Mouse (Mus musculus) forebrain, embryonic 14.5 days (tissue): ENCODE results near the gene Rbm6. TPM values are rescaled to one million over a fixed set of nuclear protein-coding genes. Genes with fewer than 3 reads are reported as not detected.
A peak's percentile ranks its signal among the peaks of the same experiment; 100 is the strongest.

ENCODE experiments used
- ATAC-seq: fragments of 200-750 bp; cut with Nextera tagmentation; 2 replicates; pipeline ENCODE4 v1.8.0; 2017; ENCODE audit warnings: mild to moderate bottlenecking, moderate library complexity
- DNase-seq: peaks from one replicate; pipeline ENCODE4 v3.0.0-alpha.2; 2015; ENCODE audit warnings: low spot score
- H3K27ac ChIP-seq: fragments of 300-500 bp; sonication (generic); 2 replicates; pipeline ENCODE4 v1.5.1; 2014; ENCODE audit warnings: low read depth, mild to moderate bottlenecking, control low read depth, low read length, moderate library complexity
- H3K27me3 ChIP-seq: fragments of 300-500 bp; sonication (generic); replicated peaks from 2 replicates; pipeline ENCODE4 v1.6.1; 2014; ENCODE audit warnings: low read length, control low read depth, mixed read lengths; ENCODE audit not compliant: control insufficient read depth, insufficient read depth
- H3K36me3 ChIP-seq: fragments of 300-500 bp; sonication (generic); 2 replicates; pipeline ENCODE4 v1.6.1; 2014; ENCODE audit warnings: low read length, control low read depth; ENCODE audit not compliant: control insufficient read depth, insufficient read depth
- H3K4me1 ChIP-seq: fragments of 300-500 bp; sonication (generic); 2 replicates; pipeline ENCODE4 v1.6.1; 2014; ENCODE audit warnings: antibody characterized with exemption, low read length, control low read depth; ENCODE audit not compliant: control insufficient read depth, insufficient read depth
- H3K4me2 ChIP-seq: fragments of 300-500 bp; sonication (generic); 2 replicates; pipeline ENCODE4 v1.6.1; 2014; ENCODE audit warnings: mild to moderate bottlenecking, control low read depth, low read length
- H3K4me3 ChIP-seq: fragments of 300-500 bp; sonication (generic); 2 replicates; pipeline ENCODE4 v1.5.1; 2014; ENCODE audit warnings: low read depth, low read length, control low read depth
- H3K9ac ChIP-seq: fragments of 300-500 bp; sonication (generic); 2 replicates; pipeline ENCODE4 v1.6.1; 2014; ENCODE audit warnings: mild to moderate bottlenecking, low read length, control low read depth, moderate library complexity
- H3K9me3 ChIP-seq: fragments of 300-500 bp; sonication (generic); replicated peaks from 2 replicates; pipeline ENCODE4 v1.6.1; 2016; ENCODE audit warnings: low read length, control low read depth, mixed read lengths; ENCODE audit not compliant: control insufficient read depth
- WGBS: fragments of 180-500 bp; shearing (Covaris S2); extraction: QIAGEN DNeasy Blood & Tissue Kit; methylation state at CpG from one replicate; pipeline ENCODE4 v1.1.7; 2014; 5-methylcytosine and 5-hydroxymethylcytosine counted together
- polyA plus RNA-seq: library from polyadenylated mRNA; unstranded; fragments of >200 nt; fragmentation: Nextera tagmentation; extraction: Ambion mirVana; gene quantifications from 2 replicates; pipeline ENCODE4 v1.2.1, GENCODE M21; 2014

The Rbm6 gene
- polyA plus RNA-seq, 1 experiment from 2014 or later = 69.4 TPM

DNA sequence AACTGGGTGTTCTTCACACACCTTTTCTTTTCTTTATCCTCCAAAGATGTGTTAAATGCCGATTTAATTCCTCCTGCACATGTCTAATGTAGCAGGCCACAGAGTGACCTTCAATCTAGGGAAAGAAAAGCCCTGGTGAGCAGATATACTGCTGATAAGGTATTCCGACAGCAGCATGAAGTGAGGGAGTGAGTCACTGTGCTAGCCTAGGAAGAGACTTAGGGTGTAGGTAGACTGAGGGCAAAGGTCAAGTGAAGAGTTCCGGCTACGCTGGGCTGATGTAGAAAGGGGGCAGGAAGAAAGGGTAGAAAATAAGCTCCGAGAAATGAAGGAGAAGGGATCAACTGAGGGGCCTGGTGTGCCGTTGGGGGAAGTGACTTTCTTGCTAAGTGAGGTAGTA is 17.2 kb upstream of the Rbm6 start:
- DNase-seq = no peak
- H3K27me3 ChIP-seq = no peaks in the 10 kb centered on the region; the same call in 1 of the 2 replicates
- no peak overlapping the region for H3K27ac ChIP-seq
- WGBS = 92% methylated on average over 6 of the region's 6 CpGs
- H3K4me3 ChIP-seq = no peak overlapping the region
- H3K9me3 ChIP-seq = no peaks in the 10 kb centered on the region
- H3K4me1 ChIP-seq = no peaks in the 10 kb centered on the region
- no peak overlapping the region for H3K4me2 ChIP-seq
- no peak overlapping the region for H3K9ac ChIP-seq
- H3K36me3 ChIP-seq = no peaks in the 10 kb centered on the region
- ATAC-seq = no peak

DNA sequence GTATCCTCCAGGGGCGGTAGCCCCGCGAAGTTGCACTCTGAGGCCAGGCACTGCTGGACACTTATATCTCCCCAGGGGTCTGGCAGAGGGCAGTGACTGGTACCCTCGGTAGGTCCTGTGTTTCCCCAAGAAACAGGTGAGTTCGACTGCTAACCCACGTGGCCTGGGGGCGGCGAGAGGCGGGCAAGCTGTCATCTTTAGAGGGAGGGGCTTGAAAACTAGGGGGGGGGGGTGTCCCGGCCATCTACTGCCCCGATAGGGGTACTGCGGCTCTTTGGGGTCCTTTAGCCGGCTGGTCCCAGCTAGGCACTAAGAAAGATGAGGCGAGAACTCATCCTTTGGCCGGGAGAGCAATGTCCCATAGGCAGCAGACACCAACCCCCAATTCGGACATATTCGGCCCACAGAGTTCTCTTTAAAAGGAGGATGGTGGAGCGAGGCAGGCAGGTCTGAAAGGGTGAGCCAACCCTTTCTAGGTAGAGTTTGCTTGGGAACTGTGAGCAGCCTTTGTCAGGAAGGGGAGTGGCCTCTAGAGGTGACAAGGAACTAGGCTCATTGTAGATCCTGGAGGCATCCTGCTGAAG is 15.3 kb upstream of the Rbm6 start:
- DNase-seq = peak; percentile 44
- no peaks in the 10 kb centered on the region for H3K9me3 ChIP-seq
- H3K4me1 ChIP-seq = no peaks in the 10 kb centered on the region
- H3K4me2 ChIP-seq = peak overlapping the region; percentile 60
- H3K4me3 ChIP-seq = peak overlapping the region; percentile 72
- H3K36me3 ChIP-seq = no peaks in the 10 kb centered on the region
- H3K27ac ChIP-seq = no peak overlapping the region
- no peaks in the 10 kb centered on the region; the same call in 1 of the 2 replicates for H3K27me3 ChIP-seq
- ATAC-seq = peak; percentile 76
- 1% methylated on average over 18 of the region's 18 CpGs for WGBS
- peak overlapping the region; percentile 78 for H3K9ac ChIP-seq

DNA sequence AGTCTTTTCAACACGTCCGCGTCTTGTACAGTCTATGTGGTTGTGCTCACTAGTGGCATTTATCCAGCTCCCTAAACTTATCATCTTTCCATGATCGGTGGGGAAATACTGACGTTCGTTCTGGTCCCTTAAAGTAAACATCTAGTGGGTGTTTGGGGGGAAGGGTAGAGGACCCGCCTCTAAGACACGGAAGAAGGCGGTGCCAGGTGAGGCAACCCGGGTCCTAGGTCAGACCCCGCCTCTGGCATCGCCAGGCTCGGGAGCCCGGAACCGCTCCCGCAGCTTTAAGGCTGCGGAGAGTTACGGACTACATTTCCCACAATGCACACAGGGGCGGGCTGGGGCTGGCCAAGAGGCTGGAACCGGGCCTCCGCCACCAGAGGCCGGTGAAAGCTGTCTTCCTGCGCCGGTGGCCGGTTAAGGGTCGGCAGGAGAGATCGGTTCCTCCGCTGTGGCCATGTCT is 14.8 kb upstream of the Rbm6 start, which contains the start of gene Mon1a:
Mon1a (plus strand) TSS at position 348 of the 463 bp plus-strand sequence.
- Histone ChIP-seq H3K9me3 (no peaks in the 10 kb centered on the region), H3K27me3 (no peaks in the 10 kb centered on the region; the same call in 1 of the 2 replicates), H3K9ac (peak within 1 kb of the TSS; percentile 78), H3K4me1 (no peaks in the 10 kb centered on the region), H3K36me3 (no peaks in the 10 kb centered on the region), H3K4me2 (peak within 1 kb of the TSS; percentile 60), H3K4me3 (peak within 1 kb of the TSS; percentile 72), H3K27ac (no peak within 1 kb of the TSS)
- DNase-seq = peak; percentile 91
- WGBS = under 1% methylated on average over 28 of the region's 28 CpGs
- ATAC-seq = peak; percentile 98

DNA sequence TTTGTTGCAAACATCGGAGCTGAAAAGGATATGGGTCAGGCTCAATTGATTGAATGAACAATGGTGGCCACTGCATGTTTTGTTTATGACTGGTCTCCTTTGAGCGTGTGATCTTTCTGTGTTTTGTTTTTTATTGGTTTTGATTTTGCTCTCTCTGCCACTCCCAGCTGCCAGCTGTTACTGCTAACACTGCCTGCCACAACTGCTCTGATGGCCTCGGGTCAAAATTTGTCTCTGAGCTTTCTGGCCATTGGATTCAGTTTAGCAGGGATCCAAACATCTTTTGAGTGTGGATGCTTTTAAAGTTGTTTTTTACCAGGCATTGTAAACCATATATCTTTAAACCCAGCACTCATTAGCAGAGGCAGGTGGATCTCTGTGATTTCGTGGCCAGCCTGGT is 7.4 kb upstream of the Rbm6 start:
- Histone ChIP-seq H3K4me2 (no peak overlapping the region), H3K27me3 (no peaks in the 10 kb centered on the region), H3K9me3 (no peaks in the 10 kb centered on the region), H3K9ac (no peak overlapping the region), H3K4me1 (no peaks in the 10 kb centered on the region), H3K4me3 (no peak overlapping the region), H3K36me3 (no peaks in the 10 kb centered on the region), H3K27ac (no peak overlapping the region)
- 71% methylated on average over 4 of the region's 4 CpGs for WGBS
- no peak for ATAC-seq
- DNase-seq = no peak

DNA sequence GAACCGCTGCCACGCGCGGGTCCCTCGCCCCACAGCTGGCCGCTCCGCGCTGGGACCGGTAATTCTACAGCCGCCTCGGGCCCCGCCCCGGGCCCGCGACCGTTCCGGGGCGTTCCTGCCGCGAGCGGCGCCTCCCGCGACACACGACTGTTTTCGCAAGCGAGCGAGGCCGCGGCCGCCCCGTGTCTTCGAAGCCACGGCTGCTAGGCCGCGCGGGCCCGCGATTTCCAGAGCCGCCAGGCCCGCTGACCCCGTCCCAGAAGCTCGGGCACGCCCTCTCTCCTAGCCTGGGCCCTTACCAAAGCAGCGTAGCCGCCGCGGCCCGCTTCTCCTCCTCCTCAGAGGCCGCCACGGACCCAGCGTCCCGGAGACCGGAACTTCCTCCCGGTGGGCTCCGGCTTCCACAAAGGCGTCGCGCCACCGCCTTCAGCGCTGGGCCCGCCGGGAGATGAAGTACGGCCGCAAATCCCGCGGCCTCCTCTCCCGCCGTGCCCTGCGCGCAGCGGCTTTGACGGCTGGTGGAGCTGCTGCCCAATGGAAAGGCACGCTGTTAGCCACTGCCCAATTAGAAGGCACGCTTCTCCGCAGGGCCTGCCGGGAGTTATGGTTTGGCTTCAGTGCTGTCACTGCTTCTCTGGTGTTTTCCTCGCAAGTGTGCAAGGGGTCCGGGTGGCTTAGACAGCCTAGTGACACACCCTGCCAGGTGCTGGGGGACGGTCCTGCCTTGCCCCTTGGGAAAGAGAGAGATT is 513 bp downstream of the Rbm6 start:
- H3K4me1 ChIP-seq = peaks cover 9% of the 10 kb centered on the region
- no peaks in the 10 kb centered on the region for H3K27me3 ChIP-seq
- H3K9ac ChIP-seq = peak overlapping the region; percentile 99
- H3K27ac ChIP-seq = peak overlapping the region; percentile 95
- H3K4me2 ChIP-seq = peak overlapping the region; percentile 79
- under 1% methylated on average over 73 of the region's 80 CpGs for WGBS
- ATAC-seq (peak; percentile 100), DNase-seq (peak; percentile 98)
- H3K9me3 ChIP-seq = no peaks in the 10 kb centered on the region
- H3K4me3 ChIP-seq = peak overlapping the region; percentile 99
- 0 out of 2 replicates have a peak, but pooled peaks cover 4% of the 10 kb centered on the region for H3K36me3 ChIP-seq

DNA sequence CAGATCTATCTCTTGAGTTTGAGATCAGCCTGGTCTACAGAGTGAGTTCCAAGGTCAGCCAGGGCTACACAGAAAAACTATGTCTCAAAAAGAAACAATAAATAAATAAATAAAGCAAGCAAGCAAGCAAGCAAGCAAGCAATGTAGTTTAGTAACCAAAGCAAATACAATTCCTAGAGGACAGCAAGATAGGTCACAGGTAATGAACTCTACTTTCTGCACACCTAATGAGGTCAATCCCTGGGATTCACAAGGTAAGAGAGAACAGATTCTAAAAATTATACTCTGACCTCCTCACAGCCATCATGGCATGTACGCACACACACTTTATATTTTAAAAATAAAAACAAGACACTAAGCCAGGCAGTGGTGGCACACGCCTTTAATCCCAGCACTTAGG is 7.0 kb downstream of the Rbm6 start:
- Histone ChIP-seq H3K27me3 (no peaks in the 10 kb centered on the region), H3K36me3 (0 out of 2 replicates have a peak, but pooled peaks cover 7% of the 10 kb centered on the region), H3K4me2 (no peak overlapping the region), H3K4me3 (no peak overlapping the region), H3K9me3 (no peaks in the 10 kb centered on the region), H3K4me1 (0 out of 2 replicates have a peak, but pooled peaks cover 1% of the 10 kb centered on the region), H3K27ac (no peak overlapping the region), H3K9ac (no peak overlapping the region)
- no peak for ATAC-seq
- 98% methylated on average over 2 of the region's 2 CpGs for WGBS
- no peak for DNase-seq

- H3K36me3 ChIP-seq = peaks cover 10% of the 10 kb centered on the region; the same call in 1 of the 2 replicates
- H3K9me3 ChIP-seq = no peaks in the 10 kb centered on the region
- no peak overlapping the region for H3K9ac ChIP-seq
- no peaks in the 10 kb centered on the region for H3K4me1 ChIP-seq
- 79% methylated on average over 1 of the region's 1 CpGs for WGBS
- no peak overlapping the region for H3K27ac ChIP-seq
- DNase-seq = no peak
- no peaks in the 10 kb centered on the region for H3K27me3 ChIP-seq
- H3K4me3 ChIP-seq = no peak overlapping the region
- ATAC-seq = no peak
- H3K4me2 ChIP-seq = no peak overlapping the region
Measured at GRCm38 (mm10) chr9:107864493-107864892, 8.5 kb downstream of the Rbm6 start.

DNA sequence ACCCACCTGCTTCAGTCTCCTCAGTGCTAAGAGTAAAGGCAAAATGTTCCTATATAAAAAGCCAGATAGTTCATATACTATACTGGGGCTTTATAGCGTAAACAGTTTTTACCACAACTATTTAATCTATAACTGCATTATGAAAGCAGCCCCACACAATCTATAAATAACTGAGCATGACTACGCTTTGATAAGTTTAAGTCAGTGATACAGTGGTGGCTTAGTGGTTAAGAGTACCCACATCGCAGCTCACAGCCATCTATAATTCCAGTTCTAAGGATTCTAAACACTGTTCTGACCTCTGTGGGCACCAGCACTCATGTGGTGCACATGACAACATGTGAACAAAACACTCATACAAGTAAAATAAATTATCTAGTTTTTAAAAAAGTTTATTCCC is 14.7 kb downstream of the Rbm6 start:
- Histone ChIP-seq H3K36me3 (peaks cover 26% of the 10 kb centered on the region), H3K4me2 (no peak overlapping the region), H3K4me3 (no peak overlapping the region), H3K27me3 (no peaks in the 10 kb centered on the region), H3K27ac (no peak overlapping the region), H3K9ac (no peak overlapping the region), H3K4me1 (no peaks in the 10 kb centered on the region), H3K9me3 (no peaks in the 10 kb centered on the region)
- no peak for ATAC-seq
- 96% methylated on average over 3 of the region's 3 CpGs for WGBS
- no peak for DNase-seq

GRCm38 (mm10) chr9:107848922-107849321 is 24.1 kb downstream of the Rbm6 start:
- no peak overlapping the region for H3K4me3 ChIP-seq
- ATAC-seq (no peak), DNase-seq (no peak)
- 99% methylated on average over 7 of the region's 7 CpGs for WGBS
- H3K27me3 ChIP-seq = no peaks in the 10 kb centered on the region
- no peak overlapping the region for H3K9ac ChIP-seq
- H3K4me1 ChIP-seq = no peaks in the 10 kb centered on the region
- H3K4me2 ChIP-seq = no peak overlapping the region
- H3K27ac ChIP-seq = no peak overlapping the region
- peaks cover 47% of the 10 kb centered on the region for H3K36me3 ChIP-seq
- no peaks in the 10 kb centered on the region for H3K9me3 ChIP-seq
